Mouse (Mus musculus) kidney, adult 18-20 months (tissue): Measurements from ENCODE around the gene Abhd2.

Source experiments
- DNase-seq: peaks from one replicate; pipeline ENCODE4 v3.0.0; 2021

The Abhd2 gene

DNA sequence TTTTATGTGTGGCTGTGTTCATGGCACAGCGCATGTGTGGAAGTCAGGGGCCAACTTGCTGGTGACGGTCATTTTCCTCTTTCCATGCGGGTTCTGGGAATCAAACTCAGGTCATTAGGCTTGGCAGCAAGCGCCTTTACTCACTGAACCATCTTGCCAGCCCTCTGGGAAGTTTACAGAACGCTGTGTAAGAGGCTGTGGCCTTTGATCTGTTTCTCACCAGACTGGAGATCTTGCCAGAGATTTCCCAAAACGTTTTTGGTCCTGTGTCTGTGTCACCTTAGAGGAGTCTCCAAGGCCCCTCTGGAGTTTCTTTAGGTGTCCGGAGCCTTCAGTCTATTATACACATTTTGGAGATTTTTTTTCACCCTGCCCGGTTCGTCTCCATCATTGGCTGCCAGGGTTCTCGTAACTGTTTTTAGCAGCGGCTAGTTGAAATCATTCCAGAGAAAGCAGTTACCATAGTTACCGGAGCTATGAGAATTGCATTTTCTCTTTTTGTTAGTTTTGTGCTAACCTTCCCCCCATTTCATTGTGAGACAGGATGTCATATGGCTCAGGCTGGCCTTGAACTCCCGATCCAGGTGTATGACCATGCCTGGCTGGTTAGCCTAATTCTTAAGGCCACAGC is 22.3 kb downstream of the Abhd2 start:
- no peak for DNase-seq

- DNase-seq, result no peak
These were observed 25.7 kb downstream of the Abhd2 start for GRCm38 (mm10) chr7:79298681-79299080.

GRCm38 (mm10) chr7:79299548-79299947 is 26.5 kb downstream of the Abhd2 start:
- no peak for DNase-seq

GRCm38 (mm10) chr7:79300432-79301151 is 27.6 kb downstream of the Abhd2 start:
- no peak for DNase-seq

DNA sequence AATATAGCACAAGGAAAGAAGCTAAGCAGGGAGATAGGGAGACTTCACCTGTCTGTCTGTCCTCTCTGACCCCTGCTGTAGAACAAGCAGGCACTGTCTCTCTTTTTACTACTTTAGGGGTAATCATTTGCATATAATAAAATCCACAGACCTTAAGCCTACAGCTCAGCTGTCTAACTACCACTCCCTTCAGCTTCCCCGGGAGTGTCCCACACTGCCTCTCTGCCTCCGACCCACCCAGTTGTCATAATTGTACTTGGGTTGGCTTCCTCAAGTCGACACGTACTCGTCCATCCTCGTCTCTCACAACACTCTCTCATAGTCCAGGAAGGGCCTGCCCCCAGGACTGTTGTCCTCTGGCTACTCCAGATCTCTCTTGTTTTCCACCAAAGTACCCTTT is 29.1 kb downstream of the Abhd2 start:
- no peak for DNase-seq

DNA sequence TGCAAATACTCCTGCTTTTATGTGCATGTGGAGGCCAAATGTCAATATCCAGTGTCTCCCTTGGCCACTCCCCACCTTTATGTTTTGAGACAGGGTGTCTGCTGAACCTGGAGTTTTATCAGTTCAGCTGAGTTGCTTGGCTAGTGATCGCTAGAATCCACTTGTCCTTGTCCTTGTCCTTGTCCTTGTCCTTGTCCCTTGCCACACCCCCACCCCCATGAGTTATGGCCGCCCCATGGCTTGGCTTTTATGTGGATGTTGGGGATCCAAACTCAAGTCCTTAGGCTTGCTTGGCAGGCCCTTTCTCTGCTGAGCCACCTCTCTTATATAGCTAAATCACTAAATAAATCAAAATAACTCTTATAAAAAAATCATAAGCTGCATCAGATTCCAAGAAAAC is 29.6 kb downstream of the Abhd2 start:
- no peak for DNase-seq

GRCm38 (mm10) chr7:79303183-79303761 is 30.3 kb downstream of the Abhd2 start:
- DNase-seq, result no peak

DNA sequence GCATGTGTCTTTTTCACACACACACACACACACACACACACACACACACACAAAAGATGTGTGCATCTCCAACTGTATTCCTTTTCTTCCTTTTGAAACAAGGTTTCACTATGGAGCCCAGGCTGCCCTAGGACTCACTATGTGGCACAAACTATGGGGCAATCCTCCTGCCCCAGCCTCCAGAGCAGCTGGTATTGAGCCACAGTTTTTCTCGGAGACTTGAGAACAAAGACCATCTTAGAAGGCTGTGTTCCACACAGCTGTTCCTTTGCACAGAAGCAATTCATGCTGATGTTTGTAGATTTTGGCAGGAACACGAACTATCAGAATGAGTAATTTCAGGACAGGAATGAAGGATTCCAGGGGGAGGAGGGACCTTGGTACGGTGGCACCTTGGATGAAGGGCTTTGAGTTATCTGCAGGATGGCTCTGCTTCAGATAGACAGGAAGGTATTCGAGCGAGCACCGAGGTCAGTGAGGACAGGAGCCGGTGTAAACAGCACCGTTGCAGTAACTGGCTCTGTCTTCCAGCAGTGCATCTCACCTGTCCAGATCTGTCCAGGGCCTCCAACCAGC is 35.5 kb downstream of the Abhd2 start:
- DNase-seq, result no peak

DNA sequence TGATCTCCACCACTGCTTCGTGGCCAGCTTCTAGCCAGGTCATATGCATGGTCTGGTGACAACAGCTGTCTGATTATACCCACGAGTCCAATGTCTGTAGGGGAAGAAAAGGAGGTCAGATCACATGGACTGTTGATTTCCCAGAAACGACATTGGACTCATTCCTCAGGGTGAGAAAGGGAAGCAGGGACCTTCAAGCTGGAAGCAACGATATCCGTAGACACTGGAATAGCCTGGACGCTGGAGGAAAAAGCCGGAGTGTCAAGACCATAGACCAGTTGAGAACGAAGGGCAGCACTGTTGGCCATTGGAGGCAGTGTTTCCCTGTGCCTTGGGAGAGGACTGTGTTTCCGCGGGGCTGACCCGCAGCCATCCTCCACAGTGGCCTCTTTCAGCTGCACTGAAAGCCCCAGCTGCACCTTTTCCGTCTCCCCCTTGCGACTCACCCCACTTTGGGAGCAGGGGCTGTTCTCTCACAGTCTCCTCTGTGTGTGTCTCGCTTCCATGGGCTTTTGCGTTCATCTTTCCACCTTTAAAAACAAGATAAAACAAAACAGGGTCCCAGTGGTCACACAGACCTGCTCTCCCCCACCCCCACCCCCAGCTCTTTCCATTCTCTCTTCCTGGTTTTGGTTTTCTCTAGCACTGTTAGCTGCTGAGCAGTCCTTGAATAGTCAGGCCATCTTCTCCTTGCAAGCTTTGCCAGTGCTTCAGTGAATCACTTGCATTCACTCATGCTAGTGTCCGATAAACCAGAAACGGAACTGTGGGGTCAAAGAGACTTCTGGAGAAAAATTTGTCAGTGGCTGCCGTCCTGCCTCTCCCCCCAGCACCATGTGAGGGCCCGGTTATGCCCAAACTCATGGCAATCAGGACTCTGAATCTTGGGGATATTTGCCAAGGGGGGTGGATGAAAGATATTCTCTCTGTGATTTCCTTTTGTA is 36.5 kb downstream of the Abhd2 start:
- DNase-seq, result no peak

DNA sequence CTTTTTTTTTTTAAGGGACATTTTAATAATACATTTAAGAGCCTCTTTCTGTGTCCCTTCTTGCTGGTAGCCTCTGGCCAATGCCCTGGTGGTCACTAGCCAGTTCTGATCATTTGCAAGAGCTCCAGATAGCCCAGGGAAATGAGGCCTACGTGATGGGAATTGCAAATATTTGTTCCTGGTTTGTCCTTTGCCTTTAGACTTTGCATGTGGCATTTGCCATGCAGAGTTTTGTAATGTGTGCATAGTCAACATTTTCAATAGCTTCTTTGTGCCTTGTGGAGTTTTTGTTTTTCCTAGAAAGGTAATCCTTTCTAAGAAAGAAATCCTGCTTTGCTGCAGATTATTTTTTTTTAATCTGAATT is 37.2 kb downstream of the Abhd2 start:
- DNase-seq, result no peak

- no peak for DNase-seq
These were observed 38.5 kb downstream of the Abhd2 start for GRCm38 (mm10) chr7:79311420-79311988.

DNA sequence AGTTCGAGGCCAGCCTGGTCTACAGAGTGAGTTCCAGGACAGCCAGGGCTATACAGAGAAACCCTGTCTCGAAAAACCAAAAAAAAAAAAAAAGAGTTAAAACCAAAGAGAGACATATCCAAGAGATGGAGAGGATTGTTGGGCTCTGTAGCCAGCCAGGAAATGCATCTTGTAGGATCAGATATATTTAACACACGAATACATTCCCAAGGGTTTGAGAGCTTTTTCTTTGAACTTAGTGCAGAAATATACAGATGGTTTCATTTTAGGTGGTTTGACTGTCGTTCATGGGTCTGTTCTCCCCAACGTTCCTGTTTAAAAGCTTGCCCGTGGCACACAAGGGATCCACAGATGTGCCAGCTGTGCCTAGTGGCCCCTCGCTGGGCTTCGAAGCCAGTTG is 39.2 kb downstream of the Abhd2 start:
- no peak for DNase-seq

DNA sequence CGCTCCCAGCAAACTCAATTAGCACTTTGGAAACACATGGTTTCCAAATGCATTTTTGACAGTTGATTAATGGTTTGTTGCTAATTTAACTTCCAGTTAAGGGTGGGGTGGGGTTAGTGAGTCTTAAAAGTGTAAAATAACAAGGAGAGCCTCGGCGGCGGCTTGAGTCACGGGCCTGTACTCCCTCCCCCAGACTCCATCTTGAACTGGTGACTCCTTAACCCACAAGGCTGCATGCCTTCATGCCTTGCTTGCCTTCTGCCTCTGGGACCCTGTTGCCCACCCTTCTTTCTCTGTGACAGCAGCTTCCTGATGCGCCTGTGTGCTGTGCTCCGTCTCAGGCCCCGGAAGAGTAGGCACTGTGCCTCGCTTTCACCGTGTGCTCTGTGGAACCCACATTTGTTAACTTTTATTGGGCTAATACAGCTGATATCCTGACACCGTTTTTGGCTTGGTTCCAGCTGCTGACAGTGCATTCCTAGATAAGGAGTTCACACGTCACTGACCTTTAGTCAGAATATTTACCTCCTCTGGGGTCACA is 40.6 kb downstream of the Abhd2 start:
- DNase-seq, result no peak

DNA sequence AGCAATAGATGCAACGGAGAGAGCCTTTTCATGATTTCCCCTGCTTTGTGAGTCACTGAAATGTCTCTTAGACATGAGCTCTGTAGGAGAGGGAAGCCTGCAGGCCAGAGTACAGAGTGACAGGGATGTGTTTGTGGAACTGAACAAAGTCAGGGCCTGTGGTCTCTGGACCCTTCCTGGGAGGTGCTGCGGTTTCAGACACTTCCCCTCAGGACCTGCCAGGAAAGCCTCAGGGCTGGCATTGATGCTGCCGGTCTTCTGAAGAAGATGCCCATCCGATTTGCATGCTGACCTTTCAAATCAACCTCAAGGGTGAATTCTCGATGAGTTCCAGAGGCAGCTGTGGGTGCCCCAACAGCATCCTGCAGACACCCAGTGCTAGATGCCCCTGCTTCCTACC is 41.5 kb downstream of the Abhd2 start:
- DNase-seq, result no peak

DNA sequence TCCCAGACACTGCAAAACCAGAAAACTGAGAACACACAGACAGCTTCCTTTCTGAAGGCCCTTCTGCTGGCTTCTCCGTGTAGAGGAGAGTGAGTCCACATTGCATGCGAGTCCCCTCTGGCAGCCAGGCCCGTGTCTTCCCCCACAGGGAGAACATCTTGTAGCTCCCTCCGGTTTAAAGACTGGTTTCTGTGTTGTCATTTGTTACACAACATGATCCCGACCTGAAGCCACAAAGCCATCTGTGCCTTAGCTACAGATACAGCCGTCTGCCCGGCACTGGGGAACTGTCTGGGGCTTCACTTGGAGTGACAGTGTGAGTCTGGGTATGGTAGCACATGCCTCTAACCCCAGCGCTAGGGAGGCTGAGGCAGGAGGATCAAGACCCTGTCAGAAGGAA is 42.1 kb downstream of the Abhd2 start:
- DNase-seq, result no peak

- no peak for DNase-seq
These were observed 43.2 kb downstream of the Abhd2 start for GRCm38 (mm10) chr7:79316069-79316695.

- DNase-seq, result no peak
These were observed 44.6 kb downstream of the Abhd2 start for GRCm38 (mm10) chr7:79317576-79317975.

GRCm38 (mm10) chr7:79318110-79318801 is 45.3 kb downstream of the Abhd2 start:
- DNase-seq, result no peak

GRCm38 (mm10) chr7:79323855-79324254 is 50.9 kb downstream of the Abhd2 start:
- no peak for DNase-seq

DNA sequence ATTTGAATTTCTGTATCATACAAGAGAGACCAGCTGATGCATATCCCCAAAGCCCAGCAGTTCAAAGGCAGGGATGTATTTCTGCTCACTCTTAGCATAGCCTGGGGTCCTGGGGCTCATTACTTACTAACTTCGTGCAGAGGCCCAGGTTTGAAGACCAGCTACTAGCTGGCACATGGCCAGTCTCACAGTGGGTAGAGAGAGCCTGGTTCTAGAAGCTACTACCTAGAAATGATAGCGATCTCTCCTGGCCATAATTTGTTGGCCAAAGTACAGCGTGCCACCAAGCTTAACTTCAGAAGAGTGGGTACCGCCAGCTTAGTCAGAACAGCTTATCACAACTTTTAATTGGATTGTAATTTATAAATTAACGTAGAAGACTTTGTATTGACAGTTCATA is 55.8 kb downstream of the Abhd2 start:
- no peak for DNase-seq

DNA sequence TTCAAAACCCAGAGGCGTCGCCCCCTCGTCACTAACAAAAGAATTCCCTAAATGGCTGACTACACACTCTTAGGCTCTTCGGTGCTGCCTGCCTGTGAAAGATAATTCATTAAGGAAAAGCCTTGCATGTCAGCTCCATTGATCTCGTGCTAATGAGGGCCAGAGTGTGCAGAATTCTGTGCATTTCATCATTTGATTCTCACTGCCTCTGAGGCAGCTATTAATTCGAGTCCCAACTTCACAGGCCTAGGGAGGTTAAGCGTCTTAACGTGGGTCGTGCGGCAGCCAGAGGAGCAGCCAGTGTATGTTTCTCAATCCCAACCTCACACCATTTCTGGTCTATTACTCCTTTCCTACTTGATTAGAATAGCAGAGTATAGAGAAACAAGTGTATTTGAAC is 58.2 kb downstream of the Abhd2 start:
- no peak for DNase-seq
